8 mouse cellular contexts compared by ENCODE assay signal in the genomic region with DNA sequence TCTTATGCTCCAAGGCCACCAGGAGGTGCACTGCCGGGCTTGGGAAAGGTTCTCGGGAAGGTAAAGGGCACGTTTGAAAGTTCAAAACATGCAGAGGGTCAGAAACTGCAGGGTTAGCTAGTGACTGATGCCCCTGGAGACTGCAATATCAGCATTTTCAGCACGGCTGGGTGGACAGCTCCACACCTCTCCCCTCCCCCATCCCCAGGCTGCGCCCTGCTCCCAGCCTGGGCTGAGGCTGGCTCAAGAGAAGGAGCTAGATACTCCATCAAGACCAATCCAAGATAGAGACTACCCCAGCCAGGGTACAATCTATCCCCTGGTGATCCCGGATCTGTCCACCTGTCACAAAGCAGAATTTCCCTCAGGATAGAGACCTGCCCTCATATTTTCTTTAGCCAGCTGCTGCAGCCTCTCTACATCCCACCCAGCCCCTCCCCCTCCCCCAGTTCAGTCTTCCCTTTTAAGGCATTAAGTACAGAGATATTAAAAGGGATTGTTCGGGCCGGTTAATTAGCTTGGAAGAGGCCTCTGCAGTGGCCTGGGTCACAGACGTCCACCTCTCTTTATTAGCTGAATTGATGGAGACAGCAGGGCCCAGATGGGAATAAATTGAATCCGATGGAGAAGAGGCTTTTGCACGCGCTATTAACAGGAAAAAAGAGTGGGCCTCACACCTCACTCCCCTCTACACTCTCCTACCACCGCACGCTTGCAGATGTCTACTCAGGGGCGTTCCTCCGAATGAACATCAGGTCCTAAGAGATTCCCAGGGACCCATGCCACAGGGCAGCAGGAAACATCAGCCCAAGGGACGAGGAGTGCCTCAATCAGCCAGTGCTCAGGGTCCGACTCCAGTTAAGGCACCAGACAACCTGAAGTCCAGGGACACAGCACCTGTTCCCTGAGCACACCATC.
A peak's percentile ranks its signal among the peaks of the same experiment; 100 is the strongest.
DNase-seq lines count a peak whose midpoint lies in the region; ATAC-seq lines count a peak whose summit lies in the region.

No protein-coding gene starts in this region.

- no peak overlapping the region for H3K4me3 ChIP-seq in intestine, embryonic 15.5 days (replicated peaks)
- no peak overlapping the region for H3K4me3 ChIP-seq in midbrain, embryonic 11.5 days (ENCODE audit: low read depth, low read length)

- no peaks in the 10 kb centered on the region for H3K36me3 ChIP-seq in intestine, embryonic 15.5 days
- no peaks in the 10 kb centered on the region for H3K36me3 ChIP-seq in midbrain, embryonic 11.5 days (ENCODE audit: control insufficient read depth, insufficient read depth, low read length)

- no peak overlapping the region for H3K27ac ChIP-seq in intestine, embryonic 15.5 days
- peak overlapping the region; percentile 61 for H3K27ac ChIP-seq in midbrain, embryonic 11.5 days (ENCODE audit: low read depth, low read length)

- H3K9me3 ChIP-seq in intestine, embryonic 15.5 days, result no peaks in the 10 kb centered on the region
- H3K9me3 ChIP-seq in midbrain, embryonic 11.5 days (ENCODE audit: control insufficient read depth, low read length), result no peaks in the 10 kb centered on the region

- H3K4me2 ChIP-seq in intestine, embryonic 15.5 days (replicated peaks), result no peak overlapping the region
- no peak overlapping the region for H3K4me2 ChIP-seq in midbrain, embryonic 11.5 days

- peak; percentile 22 to 23 for DNase-seq in right cerebral cortex, postnatal 10 days (ENCODE audit: low spot score in 2 of 2)
- no peak for DNase-seq in right cerebral cortex, postnatal 14 days
- peak; percentile 71 for DNase-seq in embryo, embryonic 10 days (ENCODE audit: low spot score)
- peak; percentile 93 for DNase-seq in midbrain, embryonic 11.5 days (ENCODE audit: low spot score, missing footprints)
- DNase-seq in layer of hippocampus, postnatal 14 days (ENCODE audit: low spot score in 2 of 2), result no peak
- no peak for DNase-seq in left cerebral cortex, postnatal 25 days (ENCODE audit: low spot score in 2 of 2)

- intact Hi-C loops in left cerebral cortex, postnatal 25 days (cut with DNase I), result loop anchor here (5.0 kb wide), 1 partner anchor 195 kb away; no protein-coding TSS in a partner anchor

- 0 out of 2 replicates have a peak, but pooled peaks cover 3% of the 10 kb centered on the region for H3K27me3 ChIP-seq in intestine, embryonic 15.5 days (replicated peaks)
- H3K27me3 ChIP-seq in midbrain, embryonic 11.5 days (ENCODE audit: control insufficient read depth, insufficient read depth, low read length), result no peaks in the 10 kb centered on the region

- 29% methylated on average over 18 of the region's 18 CpGs for WGBS in intestine, embryonic 15.5 days
- WGBS in midbrain, embryonic 11.5 days, result 20% methylated on average over 18 of the region's 18 CpGs

- H3K9ac ChIP-seq in intestine, embryonic 15.5 days, result no peak overlapping the region
- H3K9ac ChIP-seq in midbrain, embryonic 11.5 days (ENCODE audit: low read length), result no peak overlapping the region

- 0 out of 2 replicates have a peak, but pooled peaks cover 4% of the 10 kb centered on the region for H3K4me1 ChIP-seq in intestine, embryonic 15.5 days (replicated peaks)
- peaks cover 23% of the 10 kb centered on the region for H3K4me1 ChIP-seq in midbrain, embryonic 11.5 days (ENCODE audit: control insufficient read depth, insufficient read depth, low read length)

- peak; percentile 61; the same call in 1 of the 2 replicates for ATAC-seq in intestine, embryonic 15.5 days
- peak; percentile 74 for ATAC-seq in midbrain, embryonic 11.5 days (ENCODE audit: low FRiP score)
- no peak for ATAC-seq in activated CD4-positive, CD25-positive, alpha-beta regulatory T cell, adult 4 months

Comparison
In these comparisons a context has a peak if more than half of its experiments do, and no peak if none do; other contexts are left out.
1. DNase-seq: peak in right cerebral cortex, postnatal 10 days (2 of 2), embryo, embryonic 10 days (single experiment) and midbrain, embryonic 11.5 days (single experiment); none in right cerebral cortex, postnatal 14 days (single experiment), layer of hippocampus, postnatal 14 days (0 of 2) and left cerebral cortex, postnatal 25 days (0 of 2).